Mouse (Mus musculus): ENCODE data around the gene Dio1. TPM values are rescaled to one million over a fixed set of nuclear protein-coding genes. Genes with fewer than 3 reads are reported as not detected.

Dio1 gene
- polyA plus RNA-seq, 1 experiment from 2014 or later: 0.08 TPM

DNA sequence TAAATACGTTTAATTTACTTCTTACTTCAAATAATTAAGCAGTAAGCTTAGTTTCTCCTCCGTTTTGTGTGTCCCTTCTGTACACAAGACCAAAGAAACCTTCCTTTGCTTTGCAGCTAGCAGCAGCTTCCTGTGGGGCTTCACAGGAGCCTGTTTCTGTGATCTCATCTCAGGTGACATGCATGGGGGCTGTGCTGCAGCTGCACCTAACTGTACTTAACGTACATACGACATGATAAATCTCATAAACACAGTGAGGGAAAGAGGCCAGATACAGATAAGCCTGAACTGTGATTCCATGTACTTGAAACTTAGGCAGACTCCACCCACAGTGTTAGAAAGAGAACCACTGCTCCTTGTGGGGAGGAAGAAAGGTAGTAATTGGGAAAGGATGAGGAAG, 47.0 kb downstream of the Dio1 start:
- Histone ChIP-seq H3K36me3 (ENCODE audit: control insufficient read depth, insufficient read depth) (no peaks in the 10 kb centered on the region), H3K4me3 (ENCODE audit: low read depth, low read length) (no peak overlapping the region), H3K27ac (ENCODE audit: low read length) (no peak overlapping the region), H3K4me2 (ENCODE audit: low read depth, low read length) (no peak overlapping the region), H3K9me3 (replicated peaks; ENCODE audit: control insufficient read depth, low read length) (no peaks in the 10 kb centered on the region), H3K4me1 (ENCODE audit: control insufficient read depth, low read depth, low read length) (no peaks in the 10 kb centered on the region), H3K27me3 (ENCODE audit: control insufficient read depth, insufficient read depth, low read depth, low read length) (no peaks in the 10 kb centered on the region), H3K9ac (ENCODE audit: low read depth, low read length) (no peak overlapping the region)
- 32% methylated on average over 4 of the region's 4 CpGs for WGBS (ENCODE audit: insufficient replicate concordance)
- ATAC-seq (ENCODE audit: low read depth): no peak

DNA sequence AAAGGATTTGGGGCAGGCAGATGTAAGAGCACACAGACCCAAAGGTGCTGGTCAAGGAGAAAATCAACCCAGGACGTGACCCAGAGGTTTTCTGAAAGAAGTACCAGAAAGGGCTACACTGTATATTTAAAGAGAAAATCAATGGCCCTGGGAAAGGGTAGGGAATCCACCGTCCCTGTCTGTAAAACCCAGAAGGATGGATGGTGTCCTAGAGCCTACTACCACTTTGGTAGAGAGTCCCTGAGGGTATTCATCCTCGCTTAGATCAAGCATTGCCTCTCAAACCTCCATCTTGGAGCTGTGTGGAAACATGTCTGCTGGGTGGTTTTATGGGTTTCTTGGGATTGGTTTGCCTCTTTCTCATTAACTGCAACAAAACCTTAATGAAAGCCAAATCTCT, 52.6 kb downstream of the Dio1 start:
- Histone ChIP-seq H3K9me3 (replicated peaks; ENCODE audit: control insufficient read depth, low read length) (no peaks in the 10 kb centered on the region), H3K36me3 (ENCODE audit: control insufficient read depth, insufficient read depth) (no peaks in the 10 kb centered on the region), H3K4me3 (ENCODE audit: low read depth, low read length) (peak overlapping the region; percentile 90), H3K27ac (ENCODE audit: low read length) (no peak overlapping the region), H3K9ac (ENCODE audit: low read depth, low read length) (peak overlapping the region; percentile 87), H3K4me1 (ENCODE audit: control insufficient read depth, low read depth, low read length) (peaks cover 23% of the 10 kb centered on the region), H3K27me3 (ENCODE audit: control insufficient read depth, insufficient read depth, low read depth, low read length) (no peaks in the 10 kb centered on the region), H3K4me2 (ENCODE audit: low read depth, low read length) (peak overlapping the region; percentile 98)
- ATAC-seq (ENCODE audit: low read depth): no peak
- 55% methylated on average over 3 of the region's 3 CpGs for WGBS (ENCODE audit: insufficient replicate concordance)

DNA sequence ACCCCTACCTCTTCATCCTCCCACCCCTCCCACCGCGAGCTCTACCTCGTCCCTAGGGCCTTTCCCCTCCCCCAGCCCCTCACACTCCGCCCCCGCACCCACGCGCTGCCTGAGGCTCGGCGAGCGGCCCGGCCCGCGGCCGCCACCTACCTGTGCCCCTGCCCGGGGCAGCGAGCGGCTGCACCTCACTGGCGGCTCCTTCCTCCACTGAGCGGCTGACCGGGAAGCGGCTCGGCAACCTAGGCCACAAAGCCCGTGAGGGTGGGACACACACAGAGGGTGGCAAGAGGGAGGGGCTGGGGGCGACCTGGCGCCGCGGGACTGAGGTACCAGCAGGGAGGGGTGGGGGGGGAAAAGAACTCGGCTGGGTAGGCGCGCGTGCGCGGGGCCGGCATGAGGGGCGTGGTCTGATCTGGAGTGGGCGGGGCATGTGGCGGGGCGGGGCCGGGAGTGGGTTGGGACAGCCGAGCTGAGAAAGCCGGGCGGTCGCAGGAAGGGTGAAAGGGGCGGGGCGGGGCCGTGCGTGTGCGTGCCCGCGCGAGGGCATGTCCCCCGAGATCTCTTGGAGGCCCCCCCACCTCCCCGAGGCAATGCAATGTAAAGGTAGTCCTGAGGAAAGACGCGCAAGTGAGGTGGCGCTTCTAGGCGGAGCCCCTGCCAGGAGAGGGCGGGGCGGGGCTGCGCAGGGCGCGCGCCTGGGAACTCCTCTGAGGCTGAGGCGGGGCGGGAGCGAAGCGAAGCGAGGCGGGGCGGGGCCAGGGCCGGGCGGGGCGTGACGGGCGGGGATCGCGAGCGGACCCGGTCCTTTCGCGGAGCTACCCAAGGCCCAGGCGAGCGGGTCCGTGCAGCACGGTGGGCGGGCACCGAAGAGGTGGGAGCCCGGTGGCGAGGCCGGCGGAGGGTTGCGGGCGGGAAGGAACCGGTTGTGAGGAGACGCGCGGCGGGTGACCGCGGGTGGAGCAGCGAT, 53.6 kb downstream of the Dio1 start, which contains the start of the genes Lrrc42 and Hspb11:
Gene Lrrc42, minus strand, starts transcription at position 408 of the 967 bp plus-strand sequence.
Gene Hspb11, plus strand, starts transcription at position 469 of the 967 bp plus-strand sequence.
- Histone ChIP-seq H3K27ac (ENCODE audit: low read length) (peak within 1 kb of the TSS; percentile 83), H3K9ac (ENCODE audit: low read depth, low read length) (peak within 1 kb of the TSS; percentile 87), H3K27me3 (ENCODE audit: control insufficient read depth, insufficient read depth, low read depth, low read length) (no peaks in the 10 kb centered on the region), H3K4me2 (ENCODE audit: low read depth, low read length) (peak within 1 kb of the TSS; percentile 98), H3K4me1 (ENCODE audit: control insufficient read depth, low read depth, low read length) (peaks cover 27% of the 10 kb centered on the region), H3K36me3 (ENCODE audit: control insufficient read depth, insufficient read depth) (no peaks in the 10 kb centered on the region), H3K4me3 (ENCODE audit: low read depth, low read length) (peak within 1 kb of the TSS; percentile 90), H3K9me3 (replicated peaks; ENCODE audit: control insufficient read depth, low read length) (no peaks in the 10 kb centered on the region)
- under 1% methylated on average over 85 of the region's 101 CpGs for WGBS (ENCODE audit: insufficient replicate concordance)
- ATAC-seq (ENCODE audit: low read depth): peak; percentile 94

DNA sequence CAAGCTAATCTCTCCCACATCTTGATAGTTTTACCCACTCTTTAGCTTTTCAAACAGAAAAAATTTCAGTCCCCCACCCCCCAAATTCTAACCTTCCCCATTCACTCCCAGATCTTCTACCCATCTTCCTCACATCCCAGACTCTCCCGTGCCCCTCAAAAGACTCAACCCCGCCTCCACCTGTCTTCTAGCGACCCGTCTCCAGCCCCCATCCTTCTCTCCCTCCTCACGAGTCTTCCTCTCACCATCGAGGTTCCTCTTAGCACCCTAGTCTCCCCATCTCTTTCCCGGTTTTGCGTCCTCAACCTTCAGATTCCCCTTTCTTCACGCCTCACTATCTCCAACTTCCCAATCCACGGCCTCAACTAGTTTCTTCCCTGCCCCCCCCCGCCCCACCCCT, 54.4 kb downstream of the Dio1 start:
- Histone ChIP-seq H3K4me3 (ENCODE audit: low read depth, low read length) (peak overlapping the region; percentile 90), H3K27me3 (ENCODE audit: control insufficient read depth, insufficient read depth, low read depth, low read length) (no peaks in the 10 kb centered on the region), H3K36me3 (ENCODE audit: control insufficient read depth, insufficient read depth) (no peaks in the 10 kb centered on the region), H3K4me1 (ENCODE audit: control insufficient read depth, low read depth, low read length) (peaks cover 29% of the 10 kb centered on the region), H3K9me3 (replicated peaks; ENCODE audit: control insufficient read depth, low read length) (no peaks in the 10 kb centered on the region), H3K9ac (ENCODE audit: low read depth, low read length) (peak overlapping the region; percentile 87), H3K4me2 (ENCODE audit: low read depth, low read length) (peak overlapping the region; percentile 98), H3K27ac (ENCODE audit: low read length) (no peak overlapping the region)
- ATAC-seq (ENCODE audit: low read depth): no peak
- WGBS (ENCODE audit: insufficient replicate concordance): 1% methylated on average over 11 of the region's 11 CpGs

DNA sequence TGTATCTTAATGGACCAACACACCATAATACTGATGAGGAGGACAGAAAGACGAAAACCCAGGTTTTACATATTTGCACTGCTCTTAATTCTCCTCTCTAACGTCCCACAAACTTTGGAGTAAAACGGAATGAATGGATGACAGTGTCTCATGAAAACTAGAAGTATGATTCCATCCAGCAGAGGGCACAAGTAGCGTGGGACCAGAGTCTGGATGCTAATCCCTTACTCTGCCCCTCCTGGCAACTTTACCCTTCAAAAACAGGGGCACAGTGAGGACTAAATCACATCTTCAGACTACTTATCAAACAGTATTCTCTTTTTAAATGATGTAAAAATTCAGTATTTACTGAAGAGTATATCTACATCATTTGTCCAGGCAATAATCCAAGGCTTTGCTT, 56.5 kb downstream of the Dio1 start:
- H3K4me1 ChIP-seq (ENCODE audit: control insufficient read depth, low read depth, low read length): peaks cover 31% of the 10 kb centered on the region

DNA sequence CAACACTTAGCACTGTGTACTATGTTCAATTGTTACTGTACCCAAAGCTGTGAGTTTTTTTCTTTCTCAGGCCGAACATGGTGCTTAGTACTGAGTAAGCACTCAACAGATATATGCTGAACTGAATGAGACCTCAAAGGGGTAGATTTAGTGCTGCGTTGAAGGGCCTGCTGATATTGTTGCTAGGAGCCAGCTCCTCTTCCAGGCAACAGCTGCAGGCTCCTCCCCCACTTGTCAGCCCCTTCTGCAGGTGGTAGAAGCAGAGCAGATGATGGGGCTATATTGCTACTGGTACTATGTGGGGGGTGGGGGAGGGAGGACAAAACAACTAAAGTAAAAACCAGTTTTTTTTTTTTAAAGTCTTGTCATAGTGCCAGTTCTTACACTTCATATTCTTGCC, 57.5 kb downstream of the Dio1 start:
- H3K9ac ChIP-seq (ENCODE audit: low read depth, low read length): no peak overlapping the region
- ATAC-seq (ENCODE audit: low read depth): no peak
- peaks cover 30% of the 10 kb centered on the region for H3K4me1 ChIP-seq (ENCODE audit: control insufficient read depth, low read depth, low read length)
- no peak overlapping the region for H3K27ac ChIP-seq (ENCODE audit: low read length)
- H3K27me3 ChIP-seq (ENCODE audit: control insufficient read depth, insufficient read depth, low read depth, low read length): no peaks in the 10 kb centered on the region
- no peaks in the 10 kb centered on the region for H3K9me3 ChIP-seq (replicated peaks; ENCODE audit: control insufficient read depth, low read length)
- no peak overlapping the region for H3K4me2 ChIP-seq (ENCODE audit: low read depth, low read length)
- no peak overlapping the region for H3K4me3 ChIP-seq (ENCODE audit: low read depth, low read length)
- 56% methylated on average over 2 of the region's 2 CpGs for WGBS (ENCODE audit: insufficient replicate concordance)
- H3K36me3 ChIP-seq (ENCODE audit: control insufficient read depth, insufficient read depth): no peaks in the 10 kb centered on the region

More for the DNA sequence above, 56.5 kb downstream of the Dio1 start:
- 25% methylated on average over 4 of the region's 4 CpGs for WGBS (ENCODE audit: insufficient replicate concordance)
- no peak overlapping the region for H3K4me3 ChIP-seq (ENCODE audit: low read depth, low read length)
- no peak for ATAC-seq (ENCODE audit: low read depth)
- no peak overlapping the region for H3K4me2 ChIP-seq (ENCODE audit: low read depth, low read length)
- H3K27me3 ChIP-seq (ENCODE audit: control insufficient read depth, insufficient read depth, low read depth, low read length): no peaks in the 10 kb centered on the region
- no peak overlapping the region for H3K27ac ChIP-seq (ENCODE audit: low read length)
- H3K9me3 ChIP-seq (replicated peaks; ENCODE audit: control insufficient read depth, low read length): no peaks in the 10 kb centered on the region
- H3K36me3 ChIP-seq (ENCODE audit: control insufficient read depth, insufficient read depth): no peaks in the 10 kb centered on the region
- H3K9ac ChIP-seq (ENCODE audit: low read depth, low read length): no peak overlapping the region

DNA sequence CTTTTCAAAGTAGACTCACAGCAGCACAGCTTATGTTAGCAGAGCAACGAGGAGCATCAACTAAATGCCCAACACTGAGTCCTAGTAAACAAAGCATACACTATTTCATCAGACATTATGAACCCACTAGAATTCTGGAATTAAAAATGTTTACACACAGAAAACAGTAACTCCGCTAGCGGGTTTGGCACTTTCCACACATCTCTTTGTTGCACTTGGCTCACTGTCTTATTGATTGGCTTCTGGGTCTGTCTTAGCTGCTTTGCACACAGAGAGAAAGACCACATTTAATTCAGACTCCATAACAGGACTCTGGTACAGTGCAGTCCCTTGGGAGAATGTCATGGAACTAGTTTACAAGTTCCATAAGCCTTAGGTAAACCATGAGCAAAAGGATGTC, 58.9 kb downstream of the Dio1 start:
- Histone ChIP-seq H3K27me3 (ENCODE audit: control insufficient read depth, insufficient read depth, low read depth, low read length) (no peaks in the 10 kb centered on the region), H3K9ac (ENCODE audit: low read depth, low read length) (no peak overlapping the region), H3K27ac (ENCODE audit: low read length) (no peak overlapping the region), H3K4me2 (ENCODE audit: low read depth, low read length) (no peak overlapping the region), H3K9me3 (replicated peaks; ENCODE audit: control insufficient read depth, low read length) (no peaks in the 10 kb centered on the region), H3K4me3 (ENCODE audit: low read depth, low read length) (no peak overlapping the region), H3K4me1 (ENCODE audit: control insufficient read depth, low read depth, low read length) (peaks cover 23% of the 10 kb centered on the region), H3K36me3 (ENCODE audit: control insufficient read depth, insufficient read depth) (no peaks in the 10 kb centered on the region)
- no peak for ATAC-seq (ENCODE audit: low read depth)
- WGBS (ENCODE audit: insufficient replicate concordance): 71% methylated on average over 3 of the region's 3 CpGs

DNA sequence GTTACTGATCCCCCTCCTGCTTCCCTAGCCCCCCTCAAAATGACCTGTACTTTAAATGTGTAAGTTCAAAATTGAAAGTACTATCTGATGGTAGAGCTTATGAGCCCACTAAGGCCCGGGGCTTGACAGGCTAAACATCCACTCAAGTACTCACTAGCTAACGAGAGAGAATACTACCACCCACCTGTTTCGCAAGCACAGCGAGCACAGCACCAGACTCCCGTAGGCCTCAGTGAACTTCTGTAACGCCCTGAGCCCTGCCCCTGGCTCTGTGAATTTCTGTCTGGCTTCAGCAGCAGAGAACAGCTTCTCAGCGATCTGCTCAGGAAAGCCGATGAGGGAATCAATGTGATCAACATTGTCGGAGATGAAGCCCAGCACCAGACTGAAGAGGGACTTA, 59.9 kb downstream of the Dio1 start:
- Histone ChIP-seq H3K9ac (ENCODE audit: low read depth, low read length) (no peak overlapping the region), H3K9me3 (replicated peaks; ENCODE audit: control insufficient read depth, low read length) (no peaks in the 10 kb centered on the region), H3K27me3 (ENCODE audit: control insufficient read depth, insufficient read depth, low read depth, low read length) (no peaks in the 10 kb centered on the region), H3K4me1 (ENCODE audit: control insufficient read depth, low read depth, low read length) (peaks cover 14% of the 10 kb centered on the region), H3K4me3 (ENCODE audit: low read depth, low read length) (no peak overlapping the region), H3K27ac (ENCODE audit: low read length) (peak overlapping the region; percentile 34; the same call in 1 of the 2 replicates), H3K36me3 (ENCODE audit: control insufficient read depth, insufficient read depth) (no peaks in the 10 kb centered on the region), H3K4me2 (ENCODE audit: low read depth, low read length) (no peak overlapping the region)
- WGBS (ENCODE audit: insufficient replicate concordance): 68% methylated on average over 9 of the region's 9 CpGs
- peak; percentile 71 for ATAC-seq (ENCODE audit: low read depth)

DNA sequence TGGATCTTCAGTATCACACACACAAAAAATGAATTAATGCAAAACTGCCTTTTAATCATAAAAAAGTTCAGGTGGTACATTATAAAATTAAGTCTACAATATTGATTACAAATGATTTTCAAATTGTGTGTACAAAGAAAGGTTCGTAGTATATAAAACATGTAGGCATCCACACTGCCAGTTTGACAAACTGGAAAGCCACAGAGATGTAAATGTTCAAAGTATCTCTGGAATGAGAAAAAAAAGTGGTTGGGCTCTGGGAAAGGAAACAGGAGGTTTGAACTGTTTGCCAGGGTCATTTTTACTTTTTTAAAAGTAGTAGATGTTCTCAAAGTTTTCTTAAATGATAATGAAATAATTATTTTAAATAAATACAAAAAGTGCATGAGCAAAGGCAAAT, 60.9 kb downstream of the Dio1 start:
- H3K9me3 ChIP-seq (replicated peaks; ENCODE audit: control insufficient read depth, low read length): no peaks in the 10 kb centered on the region
- ATAC-seq (ENCODE audit: low read depth): no peak
- 55% methylated on average over 1 of the region's 1 CpGs for WGBS (ENCODE audit: insufficient replicate concordance)
- no peak overlapping the region for H3K27ac ChIP-seq (ENCODE audit: low read length)
- H3K4me2 ChIP-seq (ENCODE audit: low read depth, low read length): no peak overlapping the region
- no peaks in the 10 kb centered on the region for H3K36me3 ChIP-seq (ENCODE audit: control insufficient read depth, insufficient read depth)
- peaks cover 11% of the 10 kb centered on the region for H3K4me1 ChIP-seq (ENCODE audit: control insufficient read depth, low read depth, low read length)
- H3K9ac ChIP-seq (ENCODE audit: low read depth, low read length): no peak overlapping the region
- H3K4me3 ChIP-seq (ENCODE audit: low read depth, low read length): no peak overlapping the region
- H3K27me3 ChIP-seq (ENCODE audit: control insufficient read depth, insufficient read depth, low read depth, low read length): no peaks in the 10 kb centered on the region

All from liver, embryonic 16.5 days (tissue).